Mouse (Mus musculus) cerebellum, adult 2 months (tissue): ENCODE data around the gene Tmem222.

Source experiments
- CTCF ChIP-seq: fragments of 200-500 bp; IDR thresholded peaks from 2 replicates; pipeline ENCODE4 v1.5.1; 2011; ENCODE audit warnings: low read depth, mild to moderate bottlenecking, control low read depth, low read length, moderate library complexity, borderline replicate concordance; ENCODE audit not compliant: insufficient read depth
- POLR2A ChIP-seq: fragments of 200-500 bp; IDR thresholded peaks from 2 replicates; pipeline ENCODE4 v1.6.1; 2011; ENCODE audit warnings: low read length, control low read depth, borderline replicate concordance; ENCODE audit not compliant: insufficient read depth

DNA sequence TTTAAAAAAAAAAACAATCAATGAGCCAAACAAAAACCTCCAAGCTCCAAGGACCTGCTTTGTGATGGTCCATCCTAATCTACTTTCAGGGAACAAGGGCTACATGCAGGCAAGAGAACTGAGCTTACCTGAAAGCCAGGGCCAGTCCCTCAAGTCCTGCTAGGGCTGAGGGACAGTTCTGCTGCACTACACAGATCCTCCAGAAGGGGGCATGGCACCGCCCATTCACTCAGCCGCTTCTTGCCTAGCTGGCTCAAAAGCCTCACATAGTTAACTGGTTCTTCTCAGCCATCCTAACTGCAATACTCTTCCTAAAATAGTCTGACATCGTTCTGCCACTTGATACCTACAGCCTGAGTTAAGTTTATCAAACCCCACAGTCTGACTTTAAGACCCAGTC, 29.7 kb upstream of the Tmem222 start:
- TF ChIP-seq CTCF (peak; percentile 79), POLR2A (no peak)
